Mouse (Mus musculus): ENCODE measurements around the gene Gad2.

DNA sequence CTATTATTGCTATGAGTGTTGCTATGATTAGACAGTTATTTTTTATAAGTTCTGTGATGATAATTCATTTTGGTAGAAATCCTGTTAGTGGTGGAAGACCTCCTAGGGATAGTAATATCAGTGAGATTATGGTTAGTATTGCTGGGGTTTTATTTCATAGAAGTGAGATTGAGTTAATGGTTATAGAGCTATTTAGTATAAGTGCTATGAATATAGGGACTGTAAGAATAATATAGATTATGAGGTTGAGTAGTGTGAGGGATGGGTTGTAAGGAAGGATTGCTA is 31.9 kb upstream of the Gad2 start:
- TF ChIP-seq ZNF384 (IDR thresholded peaks at IDR 0.05; ENCODE audit: low read depth, low read length) (no peak), ZC3H11A (IDR thresholded peaks at IDR 0.05; ENCODE audit: borderline replicate concordance, low read depth, low read length) (no peak), MAFK (IDR thresholded peaks at IDR 0.05; ENCODE audit: insufficient read depth, low read depth, low read length) (no peak), CHD2 (IDR thresholded peaks at IDR 0.05; ENCODE audit: low read depth, low read length) (no peak), HCFC1 (IDR thresholded peaks at IDR 0.05; ENCODE audit: borderline replicate concordance, insufficient read depth, low read length) (no peak)

Data from ES-E14 (cell line).